Mouse (Mus musculus) lung, postnatal 4 days (tissue): ENCODE measurements at regions not wholly inside any gene's neighbourhood (a gene's known extent, or its start where the extent isn't known, plus 50 kb on each side); places are given as distances from the start of the nearest gene placed in this dataset.
A peak's percentile ranks its signal among the peaks of the same experiment; 100 is the strongest.

Source experiments
- DNase-seq, 2 experiments: peaks; one replicate each; pipeline ENCODE4 v3.0.0; 2021

DNA sequence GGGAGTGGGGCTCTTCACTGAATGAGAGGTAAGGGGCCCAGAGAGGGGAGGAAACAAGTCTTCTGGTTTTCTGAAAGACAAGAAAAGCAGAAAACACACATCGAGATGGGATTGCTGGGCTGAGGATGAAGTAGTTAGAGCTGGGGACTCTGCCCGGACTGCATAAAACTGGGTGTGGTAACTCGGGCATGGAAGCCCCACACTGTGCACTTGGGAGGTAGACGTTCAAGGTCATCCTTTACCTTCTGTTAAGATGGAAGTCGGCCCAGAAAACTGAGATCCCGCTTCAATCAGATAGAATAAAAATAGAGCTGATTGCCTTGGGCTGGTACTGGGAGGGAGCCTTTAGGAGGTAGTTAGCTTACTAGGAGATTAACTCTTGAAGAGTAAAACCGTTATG lies 107.2 kb downstream of the Rassf10 start:
- no peak for DNase-seq

DNA sequence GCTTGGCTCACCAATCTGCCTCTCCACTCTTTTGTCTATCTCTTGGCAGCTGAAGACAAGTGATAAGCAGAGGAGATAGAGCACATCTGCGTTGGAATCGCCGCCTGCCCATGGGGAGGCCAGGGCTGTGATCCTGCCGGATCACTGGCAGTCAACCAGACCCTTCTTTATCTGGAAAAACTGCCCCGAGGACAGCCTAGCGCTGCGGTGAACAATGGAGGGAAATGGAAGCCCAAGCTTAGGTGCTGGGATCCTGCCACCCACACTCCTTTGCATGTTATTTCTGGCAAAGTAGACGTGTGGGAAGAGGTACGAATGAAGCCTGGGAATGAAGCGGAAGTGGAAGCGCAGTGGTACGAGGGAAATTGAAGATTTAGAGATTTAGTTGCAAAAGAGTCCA lies 112.8 kb downstream of the Rassf10 start:
- DNase-seq, result no peak

DNA sequence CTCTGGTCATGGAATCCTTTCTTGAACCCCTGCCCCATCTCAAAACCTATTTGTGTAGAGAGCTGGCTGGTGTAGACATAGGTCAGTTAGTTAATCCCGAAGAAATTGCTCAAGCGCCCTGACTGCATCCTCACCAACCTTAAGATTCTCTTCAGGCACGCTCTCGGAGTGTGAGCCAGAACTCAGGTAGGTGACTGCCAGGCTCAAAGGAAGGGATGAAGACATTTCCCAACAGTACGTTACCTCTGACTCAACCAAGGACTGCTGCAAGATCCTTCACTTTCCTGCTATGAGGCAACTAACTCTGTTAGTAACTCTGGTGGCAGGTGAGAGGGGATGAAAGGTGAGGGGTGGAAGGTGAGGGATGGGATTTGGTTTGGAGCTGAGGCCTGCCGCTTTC lies 114.5 kb downstream of the Rassf10 start:
- DNase-seq, result no peak

DNA sequence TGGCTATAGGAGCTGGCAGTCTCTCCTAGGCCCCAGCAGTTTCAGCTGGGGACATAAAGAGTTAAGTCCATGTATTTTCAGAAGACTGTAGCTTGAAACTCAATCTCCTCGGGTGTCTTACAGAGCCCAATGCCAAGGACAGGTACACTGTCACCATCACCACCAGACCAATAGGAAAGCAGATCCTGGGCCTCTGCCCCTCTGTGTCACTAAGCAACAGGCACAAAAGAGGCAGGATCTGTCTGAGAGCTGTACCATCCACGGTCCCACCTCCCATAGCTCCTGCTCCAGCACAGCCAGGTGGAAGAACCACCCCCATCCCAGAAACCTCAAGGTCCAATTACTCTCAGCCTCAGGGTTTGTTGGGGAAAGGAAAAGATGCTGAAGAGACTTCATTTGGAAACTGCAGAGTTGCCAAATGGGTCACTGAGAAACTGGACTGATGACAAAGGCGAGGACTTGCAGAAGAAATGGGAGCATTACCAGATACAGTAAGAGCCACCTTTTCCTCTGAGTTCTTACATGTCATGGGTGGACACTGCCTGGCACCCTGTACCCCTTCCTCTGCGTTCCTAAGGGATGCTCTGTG lies 115.7 kb downstream of the Rassf10 start:
- no peak for DNase-seq

DNA sequence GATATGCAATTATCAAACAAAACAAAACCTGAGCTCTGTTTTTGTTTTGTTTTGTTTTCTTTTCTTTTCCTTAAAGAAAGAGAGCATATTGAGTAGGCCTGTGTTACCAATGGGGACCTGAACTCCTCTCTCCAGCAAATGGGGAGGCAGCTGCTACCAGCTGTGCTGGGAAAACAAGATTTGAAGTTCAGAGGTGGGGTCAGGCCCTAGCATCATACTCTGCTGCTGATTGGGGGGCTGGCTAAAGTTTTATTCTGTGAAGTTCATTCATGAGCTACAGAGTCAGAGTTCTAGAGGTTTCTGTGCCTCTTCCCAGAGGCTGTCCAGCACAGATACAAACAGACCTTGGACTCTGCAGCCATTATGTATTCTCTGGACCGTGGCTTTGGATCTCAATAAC lies 117.7 kb downstream of the Rassf10 start:
- DNase-seq, result no peak

DNA sequence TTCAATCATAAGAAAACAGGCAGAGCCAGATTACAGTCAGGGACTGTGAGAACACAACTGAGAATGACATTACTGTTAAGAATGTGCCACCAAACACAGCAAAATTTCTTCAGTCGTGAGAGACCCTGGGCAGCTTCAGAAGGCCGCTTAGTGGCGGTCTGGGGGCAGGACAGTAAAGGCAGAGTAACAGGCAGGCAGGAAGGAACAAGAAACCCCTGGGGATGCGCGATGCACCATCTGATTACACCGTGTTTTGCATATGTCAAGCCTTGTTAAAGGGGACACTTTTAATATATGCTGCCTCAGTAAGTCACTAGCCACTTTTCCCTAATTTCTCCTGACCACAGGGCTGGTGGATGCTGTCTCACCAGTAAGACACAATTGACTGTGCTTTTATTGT lies 120.0 kb downstream of the Rassf10 start:
- DNase-seq, result no peak

DNA sequence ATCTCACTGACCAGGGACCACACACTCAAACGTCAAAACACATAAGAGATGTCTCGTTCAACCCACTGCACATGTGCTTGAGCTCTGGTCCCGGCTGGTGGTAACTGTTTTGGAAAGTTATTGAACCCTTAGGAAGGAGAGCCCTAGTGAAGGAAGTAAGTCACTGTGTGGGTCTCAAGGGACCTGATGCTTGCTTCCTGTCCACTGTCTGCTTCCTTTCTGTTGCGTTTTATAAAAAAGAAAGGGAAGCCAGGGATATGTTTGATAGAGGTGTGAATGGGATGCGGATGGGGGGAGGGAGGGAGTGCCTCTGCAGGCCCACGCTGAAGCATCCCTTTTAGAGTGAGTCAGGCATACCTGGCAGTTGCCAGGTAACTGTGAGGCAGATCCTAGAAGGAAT lies 121.6 kb downstream of the Rassf10 start:
- no peak for DNase-seq

DNA sequence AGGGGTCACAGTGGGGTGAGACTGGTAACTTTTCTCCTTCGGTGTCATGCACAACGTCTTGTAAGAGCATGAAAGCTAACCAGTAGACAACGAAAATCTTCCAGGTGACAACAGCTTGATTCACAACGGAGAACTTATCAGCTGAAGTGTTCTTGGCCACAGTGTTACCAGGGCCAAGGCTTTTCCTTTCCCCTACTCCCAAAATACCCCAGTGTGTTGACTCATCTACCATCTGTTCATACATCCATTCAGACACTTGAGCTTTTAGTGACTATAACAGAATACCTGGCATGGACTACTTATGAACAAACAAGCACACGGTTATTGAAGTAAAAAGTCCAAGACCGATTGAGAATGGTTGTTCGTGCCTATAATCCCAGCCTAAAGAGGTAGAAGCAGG lies 122.5 kb downstream of the Rassf10 start:
- no peak for DNase-seq

DNA sequence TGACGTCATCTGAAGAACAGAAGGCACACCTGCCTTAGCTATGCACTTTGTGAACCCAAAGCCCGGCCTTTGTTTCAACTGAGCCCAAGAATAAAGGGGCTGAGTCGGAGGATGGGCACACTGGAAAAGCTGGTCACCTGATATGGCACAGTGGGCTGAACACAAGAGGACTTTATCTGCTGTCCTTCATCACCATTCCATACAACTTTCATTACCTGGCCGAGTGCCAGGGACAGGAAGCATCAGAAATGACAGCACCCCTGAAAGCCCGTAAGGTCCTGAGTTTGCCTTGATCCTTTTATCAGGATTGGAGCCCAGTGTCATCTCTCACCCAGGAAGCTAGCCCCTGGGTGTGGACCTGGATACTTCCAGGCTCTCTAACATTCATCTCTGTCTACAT lies 126.1 kb upstream of the Arntl start:
- DNase-seq, result no peak

DNA sequence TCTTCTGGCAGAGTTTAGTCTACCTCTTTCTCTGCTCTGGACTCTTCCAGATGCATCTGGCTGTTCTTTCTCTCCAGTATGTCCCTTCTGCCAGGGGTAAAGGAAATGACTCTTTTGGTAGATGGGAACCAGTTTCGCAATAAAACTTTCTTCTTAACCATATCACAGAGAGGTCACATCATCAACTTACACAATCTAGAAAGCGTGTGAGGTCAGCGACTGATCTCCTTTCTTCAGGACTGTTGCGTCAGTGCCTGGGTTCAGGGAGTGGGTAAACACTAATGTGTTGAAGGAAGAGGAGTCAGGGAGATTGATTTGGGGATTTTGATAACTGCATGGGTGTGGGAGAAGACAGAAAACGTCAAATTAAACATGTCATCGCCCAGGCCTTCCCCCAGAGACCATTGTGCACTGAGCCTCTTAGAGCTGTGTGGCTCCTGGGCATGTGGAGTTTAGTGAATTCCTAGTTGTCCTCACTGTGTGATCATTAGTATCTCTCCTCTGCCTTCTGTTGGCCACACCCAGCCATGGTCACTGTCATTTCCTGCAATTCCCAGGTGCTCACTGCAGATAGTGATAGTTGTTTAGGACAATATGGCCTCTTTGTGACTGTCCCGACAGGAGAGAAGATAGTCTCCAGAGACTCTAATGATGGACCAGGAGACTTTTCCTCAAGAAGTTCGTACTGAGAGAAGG lies 122.2 kb upstream of the Arntl start:
- no peak for DNase-seq

DNA sequence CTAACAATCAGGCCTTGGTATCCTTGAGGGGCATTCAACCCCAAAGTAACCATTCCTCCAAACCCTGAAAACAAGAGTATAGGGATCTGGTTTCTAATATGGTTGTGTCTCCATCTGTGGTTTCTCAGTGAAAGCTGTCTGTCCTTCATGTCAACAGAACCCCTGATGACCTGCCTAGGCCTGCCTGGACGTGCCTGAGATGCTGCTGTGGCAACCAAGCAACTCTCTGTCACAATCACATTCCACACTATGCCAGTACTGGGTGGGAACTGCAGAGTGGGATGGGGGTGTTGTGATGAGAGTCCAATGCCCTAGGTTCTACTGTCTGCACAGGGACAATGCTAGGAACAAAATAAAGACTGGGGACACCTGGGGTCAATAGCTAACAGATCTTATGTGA lies 121.1 kb upstream of the Arntl start:
- DNase-seq, result no peak

DNA sequence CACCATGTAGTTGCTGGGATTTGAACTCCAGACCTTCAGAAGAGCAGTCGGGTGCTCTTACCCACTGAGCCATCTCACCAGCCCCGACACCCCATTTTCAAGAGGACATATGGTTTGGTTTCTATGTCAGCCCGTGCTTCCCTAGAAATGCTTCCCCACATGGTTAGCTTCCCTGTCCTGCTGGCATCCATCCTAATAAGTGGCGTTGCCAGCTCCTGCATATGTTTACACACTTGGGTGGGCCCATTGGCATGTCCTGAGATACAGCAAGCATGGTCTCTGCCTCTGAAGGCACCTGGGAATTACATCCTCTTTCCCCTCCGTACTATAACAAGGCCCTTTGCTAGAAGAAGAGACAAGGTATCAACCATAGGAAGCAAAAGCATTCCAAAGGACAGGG lies 119.6 kb upstream of the Arntl start:
- no peak for DNase-seq

DNA sequence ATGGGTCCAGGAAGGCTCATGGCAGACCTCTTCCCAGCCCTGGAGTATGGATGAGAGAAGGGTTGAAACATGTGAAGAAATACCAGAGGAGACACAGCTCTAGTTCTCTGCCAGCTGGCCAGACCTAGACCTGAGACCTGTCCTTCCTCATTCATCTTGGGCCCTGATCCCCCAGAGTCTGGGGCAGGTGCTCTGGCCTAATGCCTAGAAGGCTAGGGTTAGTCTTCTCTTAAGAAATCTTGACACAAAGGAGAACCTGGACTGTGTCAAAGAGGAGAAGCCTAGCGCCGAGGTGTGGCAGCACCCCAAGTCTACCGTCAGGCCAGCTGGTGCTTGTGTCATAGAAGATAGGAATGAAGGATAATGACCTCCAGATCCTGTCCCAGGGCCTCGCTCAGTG lies 118.2 kb upstream of the Arntl start:
- no peak for DNase-seq

DNA sequence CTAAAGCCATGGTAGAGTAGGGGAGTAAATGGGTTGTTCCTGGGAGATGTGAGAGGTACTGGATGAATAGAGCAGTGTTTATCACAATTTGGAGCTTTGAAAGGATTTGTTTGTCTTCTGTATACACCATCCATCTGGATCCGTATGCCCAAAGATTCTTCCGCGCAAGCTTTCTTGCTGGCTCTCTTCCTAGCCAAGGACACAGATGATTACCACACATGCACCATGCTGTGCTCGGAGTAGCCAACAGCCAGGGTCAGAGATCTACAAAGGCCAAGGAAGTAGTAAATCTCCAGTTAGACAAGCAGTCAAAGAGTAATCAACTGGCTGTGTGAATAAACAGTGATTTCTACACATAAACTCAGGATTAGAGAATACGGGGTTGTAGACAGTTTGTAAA lies 113.3 kb upstream of the Arntl start:
- peak in 1 of 2 experiments; percentile 35 for DNase-seq

DNA sequence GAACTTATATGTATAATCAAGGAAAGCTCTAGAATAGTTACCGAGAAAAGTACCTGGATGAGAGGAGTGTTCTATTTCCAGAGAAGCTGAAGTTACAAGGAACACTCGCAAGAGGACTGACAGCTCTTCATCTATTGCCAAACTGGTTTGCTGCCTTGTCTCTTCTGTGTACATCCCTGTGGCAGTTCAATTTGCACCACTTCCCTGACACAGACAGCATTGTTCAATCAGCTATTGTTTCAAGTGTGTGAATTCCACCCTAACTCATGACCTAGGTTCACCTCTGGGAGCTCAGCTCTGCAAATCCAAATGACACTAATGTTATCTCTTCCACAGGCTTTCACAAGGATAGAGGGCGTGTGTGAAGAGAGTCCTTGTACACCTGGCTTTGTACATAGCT lies 112.2 kb upstream of the Arntl start:
- DNase-seq, result no peak

DNA sequence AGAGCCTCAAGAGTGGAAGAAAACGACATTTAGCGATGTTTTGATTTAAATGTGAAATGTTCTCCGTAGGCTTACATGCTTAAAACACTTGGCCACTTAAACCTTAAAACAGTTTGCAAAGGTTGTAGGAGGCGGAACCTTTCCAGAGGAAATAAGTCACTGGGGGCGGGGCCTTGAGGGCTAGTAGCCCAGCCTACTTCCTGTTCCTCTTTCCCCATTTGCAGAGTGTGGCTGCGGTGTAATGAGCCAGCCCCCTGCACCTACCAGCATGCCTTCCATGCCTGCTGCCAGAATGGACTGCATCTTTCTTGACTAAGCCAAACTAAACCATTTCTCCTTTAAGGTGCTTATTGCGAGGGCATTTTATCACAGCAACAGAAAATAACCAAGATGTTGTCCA lies 103.0 kb upstream of the Arntl start:
- no peak for DNase-seq

DNA sequence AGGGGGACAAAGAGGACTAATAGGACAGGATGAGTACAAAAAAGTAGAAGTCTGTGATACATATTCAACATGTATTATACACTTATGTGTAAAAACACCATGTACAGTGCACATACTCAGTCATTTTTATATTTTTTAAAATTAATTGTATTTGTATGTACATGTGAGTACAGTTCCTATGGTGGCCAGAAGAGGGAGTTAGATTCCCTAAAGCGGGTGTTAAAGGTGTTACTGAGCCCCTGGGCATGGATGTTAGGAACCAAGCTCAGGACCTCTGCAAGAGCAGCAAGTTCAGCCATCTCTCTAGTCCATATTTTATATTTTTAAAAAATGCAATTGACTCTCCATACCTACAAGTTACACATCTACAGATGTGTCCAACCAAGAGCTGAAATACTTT lies 101.9 kb upstream of the Arntl start:
- no peak for DNase-seq

DNA sequence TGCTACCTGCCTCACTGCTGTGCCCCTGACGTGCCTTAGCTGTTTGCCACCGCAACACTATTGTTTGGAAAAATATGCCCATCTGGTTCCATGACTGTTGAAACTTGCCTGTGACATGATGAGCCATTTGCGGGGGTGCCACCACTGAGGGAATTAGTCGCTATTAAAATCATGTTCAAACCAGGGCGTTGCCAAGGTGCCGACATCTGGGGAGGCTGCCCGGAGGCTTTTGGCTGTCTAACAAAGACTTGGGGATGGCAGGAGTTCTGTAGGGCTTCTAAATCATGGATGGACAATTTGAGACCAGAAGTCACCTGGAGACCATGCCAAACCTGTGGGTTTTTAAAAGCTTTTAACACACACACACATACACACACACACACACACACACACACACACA lies 100.5 kb upstream of the Arntl start:
- no peak for DNase-seq

DNA sequence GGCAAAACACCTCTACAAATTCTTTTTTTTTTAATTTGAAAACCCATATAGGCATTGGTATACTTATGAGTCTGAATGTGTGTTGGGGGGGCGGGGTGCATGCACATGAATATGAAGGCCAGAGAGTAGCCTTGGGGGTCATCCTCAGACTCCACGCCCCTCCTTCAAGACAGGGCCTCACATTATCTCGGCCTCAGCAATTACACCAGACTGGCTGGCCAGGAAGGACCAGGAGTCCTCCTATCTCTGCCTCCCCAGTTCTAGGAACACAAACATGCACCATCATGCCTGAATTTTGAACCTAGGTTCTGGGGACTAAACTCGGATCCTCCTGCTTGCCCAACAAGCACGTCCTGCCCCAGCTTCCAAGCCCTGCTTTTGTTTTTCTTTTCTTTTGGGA lies 99.3 kb upstream of the Arntl start:
- no peak for DNase-seq

DNA sequence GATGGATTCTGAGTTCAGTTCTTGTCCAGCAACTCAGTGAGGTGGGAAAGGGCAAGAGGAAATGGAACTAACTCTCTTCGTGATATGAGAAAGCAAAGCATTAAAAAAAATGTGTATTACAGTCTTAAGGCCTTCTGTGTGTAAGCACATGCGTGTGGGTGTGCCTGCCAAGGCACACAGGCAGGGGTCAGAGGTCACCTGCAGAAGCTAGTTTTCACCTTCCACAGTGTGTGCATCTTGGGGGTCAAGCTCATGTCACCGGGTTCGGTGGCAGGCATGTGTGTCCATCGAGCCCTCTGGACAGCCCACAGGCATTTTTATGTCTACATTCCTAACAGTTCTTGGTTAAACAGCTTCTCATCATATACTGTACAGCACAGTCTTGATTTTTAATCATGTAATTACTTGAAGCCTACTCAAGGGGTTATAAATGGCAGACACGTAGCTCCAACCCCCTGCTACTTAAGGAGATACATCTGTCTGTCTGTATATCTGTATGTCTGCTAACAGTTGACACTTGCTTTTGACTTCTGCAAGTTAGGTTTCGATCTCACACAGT lies 98.7 kb upstream of the Arntl start:
- DNase-seq, result no peak

DNA sequence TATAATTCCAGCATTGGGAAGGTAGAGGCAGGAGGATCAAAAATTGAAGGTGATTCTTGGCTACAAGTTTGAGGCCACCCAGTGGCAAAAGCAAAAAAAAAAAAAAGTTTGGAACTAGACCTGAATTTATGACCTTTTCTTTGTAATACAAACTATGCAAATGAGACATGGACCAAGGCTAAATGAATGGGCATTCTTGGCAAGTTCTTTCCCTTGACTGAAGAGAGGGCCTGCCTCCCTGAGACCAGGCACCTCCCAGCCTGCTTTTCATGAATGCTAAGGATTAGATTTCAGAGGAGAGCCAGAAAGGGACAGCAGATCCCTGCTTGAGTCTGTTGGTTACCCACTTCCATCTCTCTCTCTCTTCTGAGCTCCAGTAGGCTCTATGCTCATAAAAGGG lies 97.8 kb upstream of the Arntl start:
- DNase-seq, result no peak

DNA sequence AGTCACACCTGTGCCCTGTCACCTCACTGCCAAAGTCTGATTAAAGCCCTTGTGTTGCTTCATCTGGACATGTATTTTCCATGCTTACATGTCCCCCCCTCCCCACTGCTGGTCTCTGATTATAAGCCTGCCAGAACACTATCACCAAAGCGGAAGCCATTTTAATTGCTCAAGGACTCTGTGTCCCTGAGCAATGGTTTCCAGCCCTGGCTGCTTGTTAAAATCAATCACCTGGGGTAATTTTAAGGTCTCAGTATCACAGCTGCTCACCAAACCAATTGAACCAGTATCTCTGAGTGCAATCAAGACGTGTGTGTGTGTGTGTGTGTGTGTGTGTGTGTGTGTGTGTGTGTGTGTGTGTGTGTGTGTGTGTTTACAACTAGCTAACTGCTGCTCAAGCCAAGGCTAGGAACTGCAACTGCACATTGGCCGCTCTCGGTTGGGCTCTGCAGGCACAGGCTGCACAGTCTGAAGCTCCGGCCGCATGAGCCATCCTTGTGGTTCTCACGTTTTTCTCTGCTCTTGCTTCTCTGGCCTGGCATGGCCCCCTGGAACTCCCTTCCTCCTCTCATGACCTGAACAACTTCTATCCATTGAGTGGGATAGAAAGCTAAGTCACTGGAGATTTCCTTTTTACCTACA lies 96.3 kb upstream of the Arntl start:
- DNase-seq, result no peak

DNA sequence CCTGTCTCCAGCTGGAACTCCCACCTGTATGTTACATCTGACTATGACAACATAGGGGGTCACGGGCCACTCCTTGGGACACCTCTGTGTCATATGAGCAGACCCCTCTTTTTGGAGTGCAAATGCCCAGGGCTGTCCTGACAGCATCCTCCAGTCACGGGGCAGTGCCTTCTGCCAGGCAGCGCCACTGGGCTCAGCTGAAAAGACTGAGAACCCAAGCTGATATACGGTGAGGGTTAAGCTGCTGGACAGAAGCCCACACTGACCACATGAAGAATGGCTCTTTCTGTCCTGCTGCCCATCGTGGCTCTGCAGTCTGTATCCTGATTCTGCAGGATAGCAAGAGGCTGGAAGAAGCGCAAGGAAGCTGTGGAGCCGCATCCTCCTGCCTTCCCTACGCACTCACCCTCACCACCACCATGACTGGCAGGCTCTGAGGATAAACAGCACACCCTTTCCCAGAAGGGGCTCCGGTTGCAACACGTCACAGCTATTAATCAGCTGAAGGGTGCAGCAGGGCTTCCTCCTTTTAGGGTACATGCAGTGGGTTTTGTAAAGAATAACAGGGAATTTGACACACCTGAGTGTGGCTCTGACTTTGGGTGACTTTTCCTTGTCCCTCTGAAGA lies 93.9 kb upstream of the Arntl start:
- DNase-seq, result no peak

DNA sequence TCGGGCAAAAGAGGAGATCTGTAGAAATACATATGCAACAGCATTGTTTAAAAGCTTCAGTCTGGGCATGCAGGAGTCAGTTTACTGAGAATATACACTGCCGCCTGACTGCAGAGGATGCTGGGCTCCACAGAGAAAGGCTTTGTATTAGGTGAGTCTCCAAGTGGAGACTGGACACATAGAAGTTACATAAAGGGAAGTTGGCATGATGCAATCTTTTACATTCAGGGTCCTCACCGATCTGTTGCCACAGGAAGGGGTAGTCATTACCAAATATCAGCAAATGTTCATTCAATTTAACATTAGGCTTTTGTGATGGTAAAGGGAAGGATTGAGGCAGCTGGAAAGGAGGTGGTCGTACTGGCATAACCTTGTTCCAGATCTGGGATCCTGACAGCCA lies 89.7 kb upstream of the Arntl start:
- DNase-seq, result no peak
